Mouse (Mus musculus): ENCODE measurements around the gene Ppp1r35.

GRCm38 (mm10) chr5:137739471-137739870, 39.2 kb upstream of the Ppp1r35 start:
- no peak for TF ChIP-seq ZNF384 (IDR thresholded peaks at IDR 0.05; ENCODE audit: low read depth, low read length)
- no peak for TF ChIP-seq HCFC1 (IDR thresholded peaks at IDR 0.05; ENCODE audit: borderline replicate concordance, insufficient read depth, low read length)
- TF ChIP-seq CHD2 (IDR thresholded peaks at IDR 0.05; ENCODE audit: low read depth, low read length): no peak
- TF ChIP-seq ZC3H11A (IDR thresholded peaks at IDR 0.05; ENCODE audit: borderline replicate concordance, low read depth, low read length): no peak
